Mouse (Mus musculus): Measurements from ENCODE around the gene Slc2a2.

GRCm38 (mm10) chr3:28685510-28685909, 12.2 kb upstream of the Slc2a2 start:
- TF ChIP-seq POLR2A (IDR thresholded peaks at IDR 0.05; ENCODE audit: borderline replicate concordance, extremely low read depth, low read depth, low read length) = no peak
- no peak for TF ChIP-seq CTCF (IDR thresholded peaks at IDR 0.05; ENCODE audit: insufficient read depth, low read length)
